Mouse (Mus musculus): Measurements from ENCODE around the gene Pde8b. TPM values are rescaled to one million over a fixed set of nuclear protein-coding genes. Genes with fewer than 3 reads are reported as not detected.
"Not testable (repeated sequence)": the region's sequence is repeated elsewhere in the genome, so short reads cannot be mapped to it uniquely, and the experiment has no call there.

The Pde8b gene
- total RNA-seq, 2 experiments from 2014 or later, result 6.5 to 7.9 TPM

GRCm38 (mm10) chr13:95222569-95223426, 27.3 kb downstream of the Pde8b start:
- intact Hi-C loops (cut with DNase I), result no loop called here
- peak; percentile 18 to 25 for DNase-seq

DNA sequence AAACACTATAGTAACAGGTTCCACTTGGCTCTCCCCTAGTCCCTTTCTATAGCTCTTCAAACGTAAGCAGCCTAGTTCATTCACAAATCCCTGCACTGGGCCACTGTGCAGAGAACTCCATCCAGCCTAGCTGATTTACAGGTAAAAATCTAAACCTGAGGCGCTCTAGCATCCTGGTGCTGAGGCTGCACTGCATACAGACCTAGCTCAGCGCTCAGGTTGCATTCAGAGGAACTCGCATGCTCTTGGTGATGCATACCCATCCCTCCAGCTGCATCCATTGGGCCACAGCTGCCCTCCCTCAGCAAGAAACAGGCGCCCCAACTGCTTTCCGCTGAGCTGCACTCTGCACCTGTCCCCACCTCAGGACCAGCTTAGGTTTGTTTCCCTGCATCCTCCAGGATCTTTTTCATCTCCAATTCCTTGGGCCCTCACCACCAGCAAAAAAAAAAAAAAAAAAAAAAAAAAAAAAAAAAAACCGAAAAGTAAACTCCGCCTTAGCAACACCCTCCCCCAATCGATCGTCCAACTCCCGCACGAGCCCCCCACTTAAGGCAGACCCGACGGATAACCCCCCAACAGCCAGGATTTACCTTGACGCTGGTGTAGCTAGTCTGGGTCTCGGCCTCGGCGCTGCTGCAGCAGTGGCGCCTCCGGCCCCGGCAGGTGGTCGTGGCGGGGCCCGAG, 28.1 kb downstream of the Pde8b start:
- no peak for DNase-seq
- intact Hi-C loops (cut with DNase I), result no loop called here

- intact Hi-C loops (cut with DNase I); DNase-seq: not testable (repeated sequence)
Measured at GRCm38 (mm10) chr13:95215661-95216170, 34.4 kb downstream of the Pde8b start.

DNA sequence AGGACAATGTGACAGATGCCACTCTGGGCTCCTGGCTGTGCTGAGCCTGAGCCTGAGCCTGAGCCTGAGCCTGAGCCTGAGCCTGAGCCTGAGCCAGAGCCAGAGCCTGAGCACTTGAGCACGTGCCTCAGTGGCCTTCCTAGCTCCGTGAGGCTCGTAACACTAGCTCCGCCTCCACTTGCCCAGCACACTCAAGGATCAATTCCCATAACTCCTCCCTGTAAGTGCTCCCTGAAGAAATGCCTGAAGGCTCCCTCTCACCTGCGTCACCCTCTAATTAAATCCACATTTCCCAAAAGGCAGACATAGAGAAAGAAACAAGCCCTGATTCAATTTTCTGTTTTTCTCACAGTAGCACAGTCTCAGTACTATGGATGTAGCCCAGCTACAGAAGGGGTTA, 37.8 kb downstream of the Pde8b start:
- intact Hi-C loops (cut with DNase I), result no loop called here
- DNase-seq, result no peak

GRCm38 (mm10) chr13:95207301-95207700, 42.8 kb downstream of the Pde8b start:
- DNase-seq; intact Hi-C loops (cut with DNase I): not testable (repeated sequence)

GRCm38 (mm10) chr13:95202151-95202758, 47.9 kb downstream of the Pde8b start:
- DNase-seq, result no peak
- intact Hi-C loops (cut with DNase I), result no loop called here

DNA sequence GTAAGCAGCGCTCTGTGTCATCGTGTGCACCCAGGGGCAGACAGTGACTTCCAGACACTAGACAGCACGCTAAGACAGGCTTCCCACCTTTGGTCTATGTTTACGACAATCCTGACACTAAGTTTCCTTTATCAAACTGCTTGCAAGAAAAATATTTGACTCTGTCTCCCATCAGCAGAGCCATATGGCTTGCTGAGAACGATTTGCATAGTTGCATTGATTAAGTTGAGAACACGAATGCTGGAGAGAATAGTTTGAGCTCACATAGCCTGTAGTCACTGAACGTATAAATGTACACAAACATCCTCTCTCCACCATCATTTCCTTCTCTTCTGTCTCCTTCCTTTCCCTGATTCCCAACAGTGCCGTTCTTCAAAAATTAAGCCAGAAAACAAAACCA, 49.3 kb downstream of the Pde8b start:
- intact Hi-C loops (cut with DNase I), result no loop called here
- DNase-seq, result no peak

DNA sequence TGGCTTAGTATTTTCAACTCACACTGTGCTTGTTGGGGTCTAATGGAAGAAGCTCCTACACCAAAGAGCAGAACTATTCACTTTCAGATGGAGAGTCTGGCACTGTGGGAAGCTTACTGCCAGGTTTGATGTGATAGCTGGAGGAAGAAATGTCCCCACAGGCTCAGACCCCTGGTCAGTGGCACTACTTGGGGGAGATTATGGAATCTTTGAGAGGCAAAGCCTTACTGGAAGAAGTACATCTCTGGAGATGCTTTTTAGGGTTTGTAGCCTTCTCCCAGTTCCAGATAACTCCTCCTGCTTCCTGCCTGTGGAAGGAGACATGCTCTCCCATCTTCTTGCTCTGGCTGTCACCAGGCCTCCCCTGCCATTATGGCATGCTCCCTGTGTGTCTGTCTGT, 50.1 kb downstream of the Pde8b start:
- intact Hi-C loops (cut with DNase I), result no loop called here
- no peak for DNase-seq

DNA sequence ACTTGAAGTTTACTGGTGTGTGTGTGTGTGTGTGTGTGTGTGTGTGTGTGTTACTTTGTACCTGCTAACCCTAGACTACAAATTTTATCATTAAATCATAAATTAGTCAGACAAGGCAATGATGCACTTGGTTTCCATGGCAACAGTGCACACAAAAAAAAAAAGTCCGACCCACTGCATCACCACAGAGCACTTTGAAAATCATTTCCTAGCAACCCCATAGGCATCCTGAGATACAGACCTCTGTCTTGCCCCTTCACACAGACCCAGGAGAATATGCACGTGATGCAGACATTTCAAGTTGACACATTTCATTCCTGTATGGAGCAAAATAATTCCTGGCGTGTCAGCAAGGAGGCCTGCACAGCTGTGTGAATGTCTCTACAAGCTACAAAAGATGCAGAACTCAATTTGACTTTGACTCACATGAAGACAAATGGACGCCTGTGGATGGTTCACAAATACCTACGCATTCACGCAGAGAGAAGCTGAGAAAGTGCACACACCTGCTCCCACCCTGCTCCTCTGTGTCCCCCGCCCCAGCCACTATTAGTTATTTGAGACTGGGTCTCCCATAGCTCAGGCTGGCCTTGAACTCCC, 53.9 kb downstream of the Pde8b start:
- no peak for DNase-seq
- intact Hi-C loops (cut with DNase I), result no loop called here

GRCm38 (mm10) chr13:95191951-95192350, 58.2 kb downstream of the Pde8b start:
- intact Hi-C loops (cut with DNase I), result no loop called here
- no peak for DNase-seq

DNA sequence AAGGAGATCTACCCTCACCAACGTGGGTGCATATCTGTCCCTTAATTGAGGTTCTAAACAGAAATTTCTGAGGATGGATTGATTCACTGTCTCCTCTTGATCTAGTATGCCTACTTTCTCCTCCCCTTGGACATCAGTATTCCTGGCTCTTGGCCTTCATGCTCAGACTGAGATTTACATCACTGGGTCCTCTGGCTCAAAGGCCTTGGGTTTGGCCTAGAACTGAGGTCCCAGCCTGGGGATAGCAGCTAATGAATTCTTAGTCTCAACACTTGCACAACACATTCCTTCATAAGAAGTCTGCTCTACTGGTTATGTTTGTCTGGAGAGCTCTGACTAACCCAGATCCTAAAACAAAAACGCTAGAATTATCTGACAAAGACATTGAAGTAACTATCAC, 61.0 kb downstream of the Pde8b start:
- intact Hi-C loops (cut with DNase I), result no loop called here
- DNase-seq, result no peak

GRCm38 (mm10) chr13:95187153-95187665, 62.9 kb downstream of the Pde8b start:
- DNase-seq, result no peak
- intact Hi-C loops (cut with DNase I), result no loop called here

GRCm38 (mm10) chr13:95186741-95187035, 63.4 kb downstream of the Pde8b start:
- intact Hi-C loops (cut with DNase I), result no loop called here
- no peak for DNase-seq

DNA sequence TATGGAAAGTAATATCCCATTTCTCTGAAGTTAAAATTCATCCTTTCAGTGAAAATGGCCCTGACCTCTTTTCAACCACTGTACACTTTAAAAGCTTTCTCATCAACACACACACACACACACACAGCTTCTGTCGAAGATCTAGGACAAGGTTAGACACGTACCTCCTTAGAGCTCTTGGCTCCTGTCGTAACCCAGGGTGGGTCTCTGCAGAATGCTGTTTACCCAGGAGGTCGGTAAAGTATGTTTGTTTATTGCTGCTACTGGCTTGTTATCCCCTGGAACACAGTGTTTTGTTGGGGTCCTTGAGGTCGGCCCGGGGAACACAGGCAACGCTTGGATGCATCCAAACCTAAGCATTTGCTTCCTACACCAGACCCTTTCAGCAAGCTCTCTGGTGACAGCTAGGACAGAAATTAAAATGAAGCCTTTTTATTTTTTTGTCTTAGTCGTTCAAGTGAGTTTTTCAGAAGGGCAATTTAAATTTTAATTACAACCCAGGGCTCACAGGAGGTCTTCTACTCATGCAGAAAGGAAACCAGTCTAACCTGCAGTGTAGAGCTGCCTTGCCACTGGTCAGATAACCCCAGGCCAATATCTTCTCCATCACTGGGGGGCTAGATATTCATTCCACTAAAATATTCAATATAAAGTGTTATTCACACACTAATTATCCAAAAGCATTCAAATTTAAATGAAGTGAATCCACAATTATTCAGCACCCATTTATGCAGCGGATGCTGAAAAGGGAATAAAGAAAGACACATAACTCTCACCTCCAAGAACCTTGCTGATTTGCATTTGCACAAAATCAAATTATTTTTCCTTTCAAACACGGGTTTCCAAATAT, 64.0 kb downstream of the Pde8b start:
- no peak for DNase-seq
- intact Hi-C loops (cut with DNase I), result no loop called here

GRCm38 (mm10) chr13:95183686-95184085, 66.5 kb downstream of the Pde8b start:
- intact Hi-C loops (cut with DNase I), result no loop called here
- DNase-seq, result no peak

DNA sequence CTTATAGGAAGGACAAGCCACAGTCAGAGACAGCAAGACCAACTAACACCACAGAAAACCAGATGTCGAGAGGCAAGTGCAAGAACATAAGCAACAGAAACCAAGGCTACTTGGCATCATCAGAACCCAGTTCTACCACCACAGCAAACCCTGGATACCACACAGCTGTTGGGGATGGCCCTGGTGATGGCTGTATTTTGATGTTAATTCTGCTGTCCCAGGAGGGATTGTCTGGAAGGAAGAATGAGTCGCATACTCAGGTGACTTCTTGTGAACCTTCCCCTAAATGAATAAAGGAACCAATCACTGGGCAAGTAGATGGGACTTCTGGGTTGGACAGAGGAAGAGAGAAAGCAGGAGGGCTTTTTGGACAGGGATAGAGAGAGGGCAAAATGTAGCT, 69.9 kb downstream of the Pde8b start:
- DNase-seq, result no peak
- intact Hi-C loops (cut with DNase I), result no loop called here

GRCm38 (mm10) chr13:95177326-95177725, 72.8 kb downstream of the Pde8b start:
- intact Hi-C loops (cut with DNase I), result no loop called here
- no peak for DNase-seq

DNA sequence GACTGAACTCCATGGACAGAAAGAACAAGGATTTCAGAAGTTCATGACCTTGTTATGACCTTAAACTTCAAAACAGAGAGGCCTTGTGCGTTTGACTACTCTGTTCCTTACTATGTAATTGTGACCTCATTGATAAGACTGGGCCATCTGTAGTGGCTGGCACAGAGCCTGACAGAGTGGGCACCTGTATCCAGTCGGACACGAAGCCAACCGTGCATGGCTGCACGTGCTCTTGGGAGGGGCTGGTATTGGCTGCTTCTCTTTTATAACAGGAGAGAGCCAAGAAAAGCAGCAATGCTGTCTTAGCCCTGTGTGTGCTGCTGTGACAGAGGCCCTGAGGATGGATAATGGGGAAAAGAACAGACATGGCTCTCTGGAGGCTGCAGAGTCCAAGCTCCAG, 73.7 kb downstream of the Pde8b start:
- intact Hi-C loops (cut with DNase I), result no loop called here
- peak; percentile 6 to 12 for DNase-seq

DNA sequence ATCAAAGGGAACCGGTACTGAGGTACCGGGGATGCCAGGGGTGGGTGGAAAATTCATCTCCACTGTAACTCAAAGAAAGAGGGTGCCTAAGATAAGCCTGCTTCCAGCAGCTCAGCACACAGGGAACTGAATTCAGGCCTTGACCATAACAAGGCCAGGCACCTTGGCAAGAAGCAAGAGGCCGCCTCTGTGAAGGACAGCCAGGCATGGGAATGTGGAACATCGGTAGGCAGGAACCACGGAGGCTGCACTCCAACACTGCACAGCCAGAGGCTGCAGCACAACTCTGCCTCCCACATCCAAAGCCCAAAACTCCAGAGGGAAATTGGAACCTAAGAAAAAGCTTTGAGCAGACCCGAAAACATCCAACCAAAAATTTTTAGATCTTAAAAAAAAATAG, 75.9 kb downstream of the Pde8b start:
- intact Hi-C loops (cut with DNase I), result no loop called here
- peak in 1 of 2 experiments; percentile 11 for DNase-seq

DNA sequence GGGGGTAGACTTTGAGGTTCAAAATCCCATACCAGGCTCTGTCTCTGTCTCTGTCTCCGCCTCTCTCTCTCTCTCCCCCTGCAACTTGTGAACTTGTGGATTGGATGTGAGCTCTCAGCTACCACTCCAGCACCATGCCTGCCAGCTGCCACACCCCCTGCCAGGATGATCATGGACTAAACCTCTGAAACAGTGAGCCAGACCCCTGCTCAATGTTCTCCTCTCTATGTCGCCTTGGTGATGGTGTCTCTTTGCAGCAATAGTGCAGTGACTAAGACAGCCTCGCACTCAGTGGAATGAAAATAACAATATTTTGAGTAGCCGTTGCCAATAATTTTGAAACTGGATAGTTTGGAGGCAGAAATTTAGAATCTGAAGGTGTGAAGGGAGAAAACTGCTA, 77.8 kb downstream of the Pde8b start:
- DNase-seq, result no peak
- intact Hi-C loops (cut with DNase I), result no loop called here

Measured in heart, postnatal 10 days (tissue).